Mouse (Mus musculus) myocyte (in vitro differentiated cells): ENCODE measurements around the gene Sfswap. TPM values are rescaled to one million over a fixed set of nuclear protein-coding genes. Genes with fewer than 3 reads are reported as not detected.

Experiments
- H3K27me3 ChIP-seq: one replicate; pipeline ENCODE4 v1.6.1; 2011; ENCODE audit not compliant: control insufficient read depth, insufficient read depth, insufficient read length
- H3K36me3 ChIP-seq: one replicate; pipeline ENCODE4 v1.6.1; 2011; ENCODE audit not compliant: control insufficient read depth, insufficient read depth
- H3K4me2 ChIP-seq: one replicate; pipeline ENCODE4 v1.6.1; 2011; ENCODE audit warnings: low read depth, control low read depth
- H3K4me3 ChIP-seq: one replicate; pipeline ENCODE4 v1.5.1; 2011; ENCODE audit warnings: mild to moderate bottlenecking, control low read depth, moderate library complexity
- H3K79me2 ChIP-seq: one replicate; pipeline ENCODE4 v1.6.1; 2011; ENCODE audit not compliant: control insufficient read depth, insufficient read depth
- H3ac ChIP-seq: one replicate; pipeline ENCODE4 v1.6.1; 2011; ENCODE audit not compliant: control insufficient read depth, insufficient read length
- CEBPB ChIP-seq: IDR thresholded peaks from 2 replicates; pipeline ENCODE4 v1.6.1; 2011; ENCODE audit warnings: mild to moderate bottlenecking, moderate library complexity; ENCODE audit not compliant: poor library complexity, insufficient read depth, severe bottlenecking
- E2F4 ChIP-seq: IDR thresholded peaks from one replicate; pipeline ENCODE4 v1.6.1; 2011; ENCODE audit warnings: mild to moderate bottlenecking, control low read depth, moderate library complexity; ENCODE audit not compliant: insufficient read depth
- MAX ChIP-seq: IDR thresholded peaks from one replicate; pipeline ENCODE4 v1.6.1; 2011; ENCODE audit warnings: low read depth, mild to moderate bottlenecking, control low read depth
- MYOD1 ChIP-seq, 3 experiments: IDR thresholded peaks; one replicate each; pipeline ENCODE4 v1.6.1; 2011; ENCODE audit warnings: control low read depth in 2 of 3, low read depth in 2 of 3, mild to moderate bottlenecking in 2 of 3, moderate library complexity in 1 of 3; ENCODE audit not compliant: insufficient read length in 2 of 3, control insufficient read depth in 1 of 3
- MYOG ChIP-seq, 3 experiments: IDR thresholded peaks; one replicate each; pipeline ENCODE4 v1.6.1; 2011; ENCODE audit warnings: control low read depth in 2 of 3, low read depth in 2 of 3, mild to moderate bottlenecking in 2 of 3; ENCODE audit not compliant: insufficient read length in 2 of 3, control insufficient read depth in 1 of 3, insufficient read depth in 1 of 3
- POLR2A ChIP-seq: IDR thresholded peaks from one replicate; pipeline ENCODE4 v1.6.1; 2011; ENCODE audit warnings: low read depth, mild to moderate bottlenecking, control low read depth, moderate library complexity; ENCODE audit not compliant: insufficient read length
- POLR2AphosphoS2 ChIP-seq: IDR thresholded peaks from one replicate; pipeline ENCODE4 v1.6.1; 2011; ENCODE audit warnings: low read depth, control low read depth; ENCODE audit not compliant: insufficient read length
- REST ChIP-seq: IDR thresholded peaks from one replicate; pipeline ENCODE4 v1.6.1; 2011; ENCODE audit warnings: mild to moderate bottlenecking, control low read depth, moderate library complexity; ENCODE audit not compliant: insufficient read depth, insufficient read length
- SRF ChIP-seq: IDR thresholded peaks from one replicate; pipeline ENCODE4 v1.6.1; 2011; ENCODE audit warnings: low read depth; ENCODE audit not compliant: control insufficient read depth, insufficient read length
- TCF12 ChIP-seq: IDR thresholded peaks from one replicate; pipeline ENCODE4 v1.6.1; 2011; ENCODE audit warnings: mild to moderate bottlenecking, control low read depth; ENCODE audit not compliant: poor library complexity, insufficient read depth, severe bottlenecking
- TCF3 ChIP-seq: IDR thresholded peaks from one replicate; pipeline ENCODE4 v1.6.1; 2011; ENCODE audit warnings: low read depth, control low read depth; ENCODE audit not compliant: insufficient read length
- USF1 ChIP-seq: IDR thresholded peaks from one replicate; pipeline ENCODE4 v1.6.1; 2011; ENCODE audit warnings: low read depth, mild to moderate bottlenecking, control low read depth, moderate library complexity
- polyA plus RNA-seq: library from polyadenylated mRNA; unstranded; fragments of >200 nt; fragmentation: generic; extraction: Trizol; gene quantifications from one replicate; pipeline ENCODE4 v1.2.1, GENCODE M21; 2012; ENCODE audit warnings: missing spikeins

The Sfswap gene
- polyA plus RNA-seq, 1 experiment: 27.8 TPM

GRCm38 (mm10) chr5:129534500-129534899, 33.5 kb downstream of the Sfswap start:
- H3K36me3 ChIP-seq: peaks cover 15% of the 10 kb centered on the region
- peaks cover 34% of the 10 kb centered on the region for H3K79me2 ChIP-seq
- TF ChIP-seq MYOG (IDR thresholded peaks at IDR 0.05; ENCODE audit: control insufficient read depth in 1 of 3, insufficient read depth in 1 of 3, insufficient read length in 2 of 3, low read depth in 2 of 3): peak in 1 of 3 experiments; percentile 22
- no peak for TF ChIP-seq E2F4
- no peak for TF ChIP-seq TCF3
- no peak overlapping the region for H3ac ChIP-seq
- no peak overlapping the region for H3K4me3 ChIP-seq
- no peaks in the 10 kb centered on the region for H3K27me3 ChIP-seq
- H3K4me2 ChIP-seq: no peak overlapping the region

- Histone ChIP-seq H3ac (no peak overlapping the region), H3K36me3 (peaks cover 15% of the 10 kb centered on the region), H3K4me3 (no peak overlapping the region), H3K4me2 (no peak overlapping the region), H3K27me3 (no peaks in the 10 kb centered on the region), H3K79me2 (peaks cover 29% of the 10 kb centered on the region)
- TF ChIP-seq MYOD1 (IDR thresholded peaks at IDR 0.05; ENCODE audit: control insufficient read depth in 1 of 3, insufficient read length in 2 of 3, low read depth in 2 of 3) (no peak), CEBPB (no peak), POLR2AphosphoS2 (no peak), POLR2A (no peak), SRF (no peak), E2F4 (no peak), TCF3 (no peak), MYOG (IDR thresholded peaks at IDR 0.05; ENCODE audit: control insufficient read depth in 1 of 3, insufficient read depth in 1 of 3, insufficient read length in 2 of 3, low read depth in 2 of 3) (no peak), USF1 (no peak), MAX (no peak), TCF12 (no peak), REST (no peak)
Measured at GRCm38 (mm10) chr5:129535021-129535420, 34.0 kb downstream of the Sfswap start.

- Histone ChIP-seq H3K4me2 (no peak overlapping the region), H3K4me3 (no peak overlapping the region), H3ac (no peak overlapping the region), H3K36me3 (peaks cover 17% of the 10 kb centered on the region), H3K27me3 (no peaks in the 10 kb centered on the region), H3K79me2 (peaks cover 29% of the 10 kb centered on the region)
- no peak for TF ChIP-seq POLR2A
- no peak for TF ChIP-seq MYOD1 (IDR thresholded peaks at IDR 0.05; ENCODE audit: control insufficient read depth in 1 of 3, insufficient read length in 2 of 3, low read depth in 2 of 3)
- no peak for TF ChIP-seq MYOG (IDR thresholded peaks at IDR 0.05; ENCODE audit: control insufficient read depth in 1 of 3, insufficient read depth in 1 of 3, insufficient read length in 2 of 3, low read depth in 2 of 3)
- TF ChIP-seq TCF3: no peak
- no peak for TF ChIP-seq CEBPB
- TF ChIP-seq E2F4: no peak
- TF ChIP-seq SRF: no peak
- no peak for TF ChIP-seq TCF12
- no peak for TF ChIP-seq MAX
- TF ChIP-seq POLR2AphosphoS2: no peak
- no peak for TF ChIP-seq REST
- TF ChIP-seq USF1: no peak
Measured at GRCm38 (mm10) chr5:129535431-129535830, 34.4 kb downstream of the Sfswap start.

GRCm38 (mm10) chr5:129538826-129539225, 37.8 kb downstream of the Sfswap start:
- Histone ChIP-seq H3K4me2 (no peak overlapping the region), H3K4me3 (no peak overlapping the region), H3K79me2 (peaks cover 29% of the 10 kb centered on the region), H3ac (no peak overlapping the region), H3K27me3 (no peaks in the 10 kb centered on the region), H3K36me3 (peaks cover 31% of the 10 kb centered on the region)
- TF ChIP-seq POLR2A (no peak), CEBPB (no peak)

GRCm38 (mm10) chr5:129542236-129542635, 41.2 kb downstream of the Sfswap start:
- no peak overlapping the region for H3K4me2 ChIP-seq
- no peaks in the 10 kb centered on the region for H3K27me3 ChIP-seq
- H3K4me3 ChIP-seq: no peak overlapping the region
- no peak for TF ChIP-seq USF1
- TF ChIP-seq REST: no peak
- TF ChIP-seq E2F4: no peak
- TF ChIP-seq CEBPB: no peak
- TF ChIP-seq TCF12: no peak
- no peak for TF ChIP-seq MYOG (IDR thresholded peaks at IDR 0.05; ENCODE audit: control insufficient read depth in 1 of 3, insufficient read depth in 1 of 3, insufficient read length in 2 of 3, low read depth in 2 of 3)
- no peak for TF ChIP-seq SRF
- no peak for TF ChIP-seq MAX
- TF ChIP-seq MYOD1 (IDR thresholded peaks at IDR 0.05; ENCODE audit: control insufficient read depth in 1 of 3, insufficient read length in 2 of 3, low read depth in 2 of 3): no peak
- no peak for TF ChIP-seq POLR2A
- no peak for TF ChIP-seq TCF3
- TF ChIP-seq POLR2AphosphoS2: no peak
- H3K36me3 ChIP-seq: peaks cover 52% of the 10 kb centered on the region
- peaks cover 6% of the 10 kb centered on the region for H3K79me2 ChIP-seq
- H3ac ChIP-seq: no peak overlapping the region
